Mouse (Mus musculus) forebrain, embryonic 11.5 days (tissue): ENCODE measurements around the gene Pigg. TPM values are rescaled to one million over a fixed set of nuclear protein-coding genes. Genes with fewer than 3 reads are reported as not detected.

ENCODE experiments used
- ATAC-seq: fragments of 200-750 bp; cut with Nextera tagmentation; replicated peaks from 2 replicates; pipeline ENCODE4 v1.8.0; 2017; ENCODE audit warnings: moderate TSS enrichment; ENCODE audit not compliant: low FRiP score
- DNase-seq: peaks from one replicate; pipeline ENCODE4 v3.0.0-alpha.2; 2017; ENCODE audit warnings: low spot score
- H3K27ac ChIP-seq: fragments of 300-500 bp; sonication (generic); 2 replicates; pipeline ENCODE4 v1.5.1; 2014; ENCODE audit warnings: low read depth, low read length
- H3K27me3 ChIP-seq: fragments of 300-500 bp; sonication (generic); 2 replicates; pipeline ENCODE4 v1.6.1; 2014; ENCODE audit warnings: mild to moderate bottlenecking, low read length, mixed read lengths; ENCODE audit not compliant: control insufficient read depth, insufficient read depth
- H3K36me3 ChIP-seq: fragments of 300-500 bp; sonication (generic); 2 replicates; pipeline ENCODE4 v1.6.1; 2014; ENCODE audit warnings: mild to moderate bottlenecking, low read length, moderate library complexity, mixed read lengths; ENCODE audit not compliant: control insufficient read depth, insufficient read depth
- H3K4me1 ChIP-seq: fragments of 300-500 bp; sonication (generic); replicated peaks from 2 replicates; pipeline ENCODE4 v1.6.1; 2014; ENCODE audit warnings: low read length, mixed read lengths; ENCODE audit not compliant: control insufficient read depth, insufficient read depth
- H3K4me2 ChIP-seq: fragments of 300-500 bp; sonication (generic); 2 replicates; pipeline ENCODE4 v1.6.1; 2014; ENCODE audit warnings: low read depth, mild to moderate bottlenecking, low read length, moderate library complexity, mixed read lengths; ENCODE audit not compliant: severe bottlenecking
- H3K4me3 ChIP-seq: fragments of 300-500 bp; sonication (generic); 2 replicates; pipeline ENCODE4 v1.5.1; 2014; ENCODE audit warnings: low read depth, low read length
- H3K9ac ChIP-seq: fragments of 300-500 bp; sonication (generic); 2 replicates; pipeline ENCODE4 v1.6.1; 2014; ENCODE audit warnings: low read length
- H3K9me3 ChIP-seq: fragments of 300-500 bp; sonication (generic); 2 replicates; pipeline ENCODE4 v1.6.1; 2016; ENCODE audit warnings: low read length, mixed read lengths; ENCODE audit not compliant: control insufficient read depth
- WGBS: fragments of 180-500 bp; shearing (Covaris S2); extraction: QIAGEN DNeasy Blood & Tissue Kit; methylation state at CpG from one replicate; pipeline ENCODE4 v1.1.7; 2014; 5-methylcytosine and 5-hydroxymethylcytosine counted together
- polyA plus RNA-seq: library from polyadenylated mRNA; unstranded; fragments of >200 nt; fragmentation: Nextera tagmentation; extraction: Ambion mirVana; gene quantifications from 2 replicates; pipeline ENCODE4 v1.2.1, GENCODE M21; 2014

Gene Pigg
- polyA plus RNA-seq, 1 experiment from 2014 or later, result 3.7 TPM

DNA sequence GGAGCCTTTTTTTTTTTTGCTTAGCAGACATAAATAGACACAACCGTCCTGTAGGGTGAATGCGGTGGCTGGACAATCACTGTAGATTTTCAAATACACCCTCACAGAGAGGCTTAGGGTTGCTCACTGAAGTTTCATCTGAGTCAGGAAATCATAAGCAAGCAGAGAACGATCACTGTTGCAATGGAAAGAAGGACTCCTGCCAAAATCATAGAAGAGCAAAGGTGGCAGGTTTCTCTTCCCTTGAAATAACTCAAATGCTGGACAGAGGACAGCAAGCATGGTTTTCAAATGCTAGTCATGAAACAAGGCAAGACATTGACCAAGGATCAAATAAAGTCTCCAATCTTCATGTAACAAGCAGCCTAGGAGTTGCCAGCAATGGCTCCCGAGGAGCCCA lies 65.9 kb downstream of the Pigg start:
- Histone ChIP-seq H3K4me1 (no peaks in the 10 kb centered on the region), H3K9ac (no peak overlapping the region), H3K4me2 (no peak overlapping the region), H3K4me3 (no peak overlapping the region), H3K36me3 (no peaks in the 10 kb centered on the region), H3K27ac (no peak overlapping the region), H3K27me3 (no peaks in the 10 kb centered on the region), H3K9me3 (no peaks in the 10 kb centered on the region)
- WGBS, result 92% methylated on average over 4 of the region's 4 CpGs
- ATAC-seq (no peak), DNase-seq (no peak)

DNA sequence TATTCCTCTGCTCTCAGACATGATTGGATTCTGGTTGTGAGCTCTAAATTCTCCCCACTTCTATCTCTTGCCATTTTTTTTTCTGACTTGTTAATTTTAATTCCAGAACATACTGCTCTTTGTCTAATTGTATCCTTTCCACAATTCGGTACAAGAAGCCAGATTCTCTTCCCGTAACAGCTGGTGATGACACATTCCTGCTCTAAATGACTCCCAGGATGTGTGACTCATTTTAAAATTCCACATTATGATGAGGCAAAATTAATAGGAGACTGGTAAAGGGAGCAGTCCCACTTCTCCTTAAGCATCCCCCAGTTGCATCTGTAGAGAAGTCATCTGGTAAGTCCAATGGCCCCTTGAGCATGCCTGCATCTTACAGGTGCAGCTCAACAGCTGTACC lies 73.2 kb downstream of the Pigg start:
- H3K27ac ChIP-seq, result no peak overlapping the region
- no peak overlapping the region for H3K4me3 ChIP-seq
- H3K9me3 ChIP-seq, result no peaks in the 10 kb centered on the region
- H3K27me3 ChIP-seq, result no peaks in the 10 kb centered on the region
- ATAC-seq (no peak), DNase-seq (no peak)
- no peaks in the 10 kb centered on the region for H3K4me1 ChIP-seq
- WGBS, result 88% methylated on average over 2 of the region's 2 CpGs
- H3K4me2 ChIP-seq, result no peak overlapping the region
- no peaks in the 10 kb centered on the region for H3K36me3 ChIP-seq
- H3K9ac ChIP-seq, result no peak overlapping the region

DNA sequence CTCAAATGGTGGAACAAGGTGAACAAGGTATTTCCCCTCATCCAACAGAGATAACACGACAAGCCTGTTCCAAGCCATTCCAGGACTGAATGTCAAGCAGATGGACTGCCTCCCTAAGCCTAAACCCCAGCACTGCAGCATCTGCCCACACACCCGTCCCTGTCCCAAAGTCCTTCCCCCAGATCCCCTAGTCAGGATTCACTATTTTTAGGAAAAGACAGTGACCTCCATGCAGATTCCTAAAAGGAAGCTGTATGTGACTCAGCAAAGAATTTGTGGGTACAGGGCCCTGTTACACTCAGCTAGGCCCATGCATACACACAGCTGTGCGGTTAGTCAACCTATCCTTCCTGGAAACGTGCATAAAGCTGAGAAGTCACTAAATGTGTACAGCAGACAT lies 74.0 kb downstream of the Pigg start:
- H3K9me3 ChIP-seq, result no peaks in the 10 kb centered on the region

DNA sequence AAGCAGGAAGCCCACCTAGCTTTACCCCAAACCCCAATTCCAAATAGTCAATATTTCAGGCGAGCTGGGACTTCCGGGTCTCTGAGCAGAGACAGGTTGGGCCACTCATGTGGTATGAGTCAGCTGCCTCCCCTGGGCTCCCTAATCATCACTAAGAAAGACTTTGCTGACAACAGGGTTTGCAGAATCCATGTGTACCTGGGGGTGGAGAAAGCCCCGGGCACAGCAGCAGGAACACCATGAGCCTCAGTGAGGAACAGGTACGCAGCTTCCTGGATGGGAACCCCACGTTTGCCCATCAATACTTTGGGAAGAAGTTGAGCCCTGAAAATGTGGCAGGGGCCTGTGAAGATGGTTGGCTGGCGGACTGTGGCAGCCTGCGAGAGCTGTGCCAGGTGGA lies 75.8 kb downstream of the Pigg start, which contains the start of gene Pde6b:
Gene Pde6b, plus strand, starts transcription at position 191 of the 400 bp plus-strand sequence.
- WGBS, result 77% methylated on average over 7 of the region's 7 CpGs

More for the DNA sequence above, 74.0 kb downstream of the Pigg start:
- Histone ChIP-seq H3K4me2 (no peak overlapping the region), H3K9ac (no peak overlapping the region), H3K4me3 (no peak overlapping the region), H3K27me3 (no peaks in the 10 kb centered on the region), H3K36me3 (no peaks in the 10 kb centered on the region), H3K4me1 (no peaks in the 10 kb centered on the region), H3K27ac (no peak overlapping the region)
- no peak for ATAC-seq
- WGBS, result 77% methylated on average over 4 of the region's 4 CpGs
- no peak for DNase-seq

DNA sequence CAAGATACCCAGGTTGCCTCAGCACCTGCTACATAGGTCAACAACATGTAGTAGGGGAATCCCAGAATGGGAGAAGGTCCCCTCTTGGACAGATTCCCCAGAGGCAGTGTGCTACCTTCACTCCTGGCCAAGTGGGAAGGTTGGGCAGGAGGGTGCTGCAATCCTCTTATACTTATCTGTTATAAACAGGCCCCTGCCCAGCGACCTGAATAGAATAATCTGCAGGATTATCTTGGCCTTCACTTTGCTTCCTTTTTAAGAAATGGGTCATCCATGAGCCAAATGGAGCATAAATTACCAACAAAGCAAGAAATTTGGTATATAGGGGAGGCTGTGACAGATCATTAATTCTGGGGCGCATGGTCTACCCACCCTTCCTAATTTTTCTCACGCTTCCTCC lies 77.3 kb downstream of the Pigg start:
- Histone ChIP-seq H3K27ac (no peak overlapping the region), H3K9ac (no peak overlapping the region), H3K4me1 (no peaks in the 10 kb centered on the region), H3K27me3 (no peaks in the 10 kb centered on the region), H3K9me3 (no peaks in the 10 kb centered on the region), H3K4me2 (no peak overlapping the region), H3K4me3 (no peak overlapping the region), H3K36me3 (no peaks in the 10 kb centered on the region)
- 68% methylated on average over 3 of the region's 3 CpGs for WGBS
- DNase-seq (no peak), ATAC-seq (no peak)

More for the DNA sequence above, 75.8 kb downstream of the Pigg start, which contains the start of gene Pde6b:
- Histone ChIP-seq H3K4me2 (no peak within 1 kb of the TSS), H3K4me1 (no peaks in the 10 kb centered on the region), H3K9me3 (no peaks in the 10 kb centered on the region), H3K27me3 (no peaks in the 10 kb centered on the region), H3K27ac (no peak within 1 kb of the TSS), H3K4me3 (no peak within 1 kb of the TSS), H3K36me3 (no peaks in the 10 kb centered on the region), H3K9ac (no peak within 1 kb of the TSS)
- DNase-seq (no peak), ATAC-seq (no peak)

Other genes with a start within 250 kb of the Pigg start
- 138 and 148 TPM in 2 replicates for gene Mtf2, start 246.9 kb upstream of the Pigg start, polyA plus RNA-seq
- gene Tmed5, start 180.0 kb upstream of the Pigg start, polyA plus RNA-seq, result 31.8 and 35.2 TPM in 2 replicates
- gene Ccdc18, start 179.7 kb upstream of the Pigg start, polyA plus RNA-seq, result 13.9 and 15.8 TPM in 2 replicates
- gene Dr1, start 43.7 kb upstream of the Pigg start, polyA plus RNA-seq, result 55.3 and 60.2 TPM in 2 replicates
- gene Gm42517, start 55.3 kb downstream of the Pigg start, polyA plus RNA-seq, result 0.13 TPM in 1 of 2 replicates, not detected in the other
- 0.23 and 0.40 TPM in 2 replicates for gene Pde6b, start 75.8 kb downstream of the Pigg start, polyA plus RNA-seq
- gene Atp5k, start 121.8 kb downstream of the Pigg start, polyA plus RNA-seq, result 354 and 397 TPM in 2 replicates
- 0.13 and 0.16 TPM in 2 replicates for gene Mfsd7a, start 136.3 kb downstream of the Pigg start, polyA plus RNA-seq
- 30.4 and 32.9 TPM in 2 replicates for gene Pcgf3, start 148.6 kb downstream of the Pigg start, polyA plus RNA-seq
- 5.3 and 5.7 TPM in 2 replicates for gene Cplx1, start 237.4 kb downstream of the Pigg start, polyA plus RNA-seq